Mouse (Mus musculus): ENCODE measurements around the gene Plekhm3.

GRCm38 (mm10) chr1:64859826-64860225 lies 96.8 kb downstream of the Plekhm3 start:
- TF ChIP-seq CTCF (IDR thresholded peaks at IDR 0.05; ENCODE audit: low read depth), result no peak
- TF ChIP-seq EP300 (IDR thresholded peaks at IDR 0.05; ENCODE audit: low read depth), result no peak

All from heart, postnatal 0 days (tissue).